Mouse (Mus musculus) adrenal gland, adult 8-10 months (tissue): Measurements from ENCODE around the gene Mb. TPM values are rescaled to one million over a fixed set of nuclear protein-coding genes. Genes with fewer than 3 reads are reported as not detected.

ENCODE experiments used
- DNase-seq: peaks from one replicate; pipeline ENCODE4 v3.0.0; 2022
- total RNA-seq, 4 experiments: library from RNA; stranded (reverse); gene quantifications; 2 replicates each; pipeline ENCODE4 v1.2.4; 2022

The Mb gene
- total RNA-seq, 4 experiments from 2014 or later = 0.96 to 4.0 TPM; not detected in 2

- DNase-seq = no peak
Measured at GRCm38 (mm10) chr15:76976619-76977018, 73.9 kb downstream of the Mb start.

- peak; percentile 61 for DNase-seq
Measured at GRCm38 (mm10) chr15:76973855-76974651, 76.4 kb downstream of the Mb start.

DNA sequence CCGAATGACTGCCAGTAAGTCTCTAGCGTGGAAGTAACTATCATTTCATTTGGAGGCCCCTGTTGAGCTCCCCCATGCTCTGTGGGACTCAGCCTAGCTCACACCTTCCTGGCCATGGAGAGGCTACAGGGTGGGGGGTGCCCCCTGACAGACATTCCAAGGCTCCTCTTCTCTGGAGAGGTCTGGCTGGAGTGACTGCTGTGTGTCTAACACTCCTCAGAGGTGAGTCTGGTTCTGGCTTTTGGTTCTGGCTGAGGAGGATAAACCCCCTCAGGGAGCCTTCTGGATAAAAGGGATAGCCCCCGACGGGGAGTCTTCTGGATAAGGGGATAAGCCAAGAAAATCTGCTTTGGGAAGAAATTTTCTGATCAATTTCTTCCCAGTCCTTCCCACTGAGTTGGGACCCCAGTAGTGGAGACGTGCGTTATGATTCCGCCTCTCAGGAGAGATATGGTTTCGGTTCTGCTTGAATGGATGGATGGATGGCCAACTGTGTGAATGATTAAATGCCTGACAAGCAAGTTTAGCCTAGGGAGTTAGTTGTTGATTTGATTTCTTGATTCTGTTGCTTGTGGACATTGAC is 77.1 kb downstream of the Mb start:
- no peak for DNase-seq

DNA sequence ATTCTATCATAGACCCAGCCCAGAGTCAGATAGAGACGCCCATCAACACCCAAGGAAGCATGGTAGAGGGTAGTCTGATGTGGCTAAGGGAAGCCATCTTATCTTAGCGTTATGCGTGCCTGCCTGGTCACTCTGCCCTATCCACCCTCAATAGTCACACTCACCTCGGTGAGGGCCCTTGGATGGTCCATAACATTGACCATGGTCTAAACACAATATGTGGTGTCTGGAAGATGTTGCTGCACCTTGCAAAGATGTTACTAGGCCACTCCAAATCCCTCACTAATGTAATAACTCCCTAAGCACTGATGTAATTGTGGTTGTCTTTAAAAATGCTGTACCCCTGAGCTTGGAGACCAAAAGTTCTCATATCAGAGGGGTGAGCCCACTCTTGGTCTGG is 77.8 kb downstream of the Mb start:
- no peak for DNase-seq

Other genes with a start within 250 kb of the Mb start
- gene Zfp251, start 179.2 kb downstream of the Mb start, total RNA-seq = 10 to 100 TPM; 19.2 to 35.6 (median 26.9) TPM
- 1 to 10 TPM; 3.4 to 6.4 (median 4.5) TPM for gene Zfp7, start 171.4 kb downstream of the Mb start, total RNA-seq
- gene Gm49527, start 171.3 kb downstream of the Mb start, total RNA-seq = not detected
- 1 to 10 TPM; 2.6 to 6.5 (median 5.5) TPM for gene Zfp647, start 125.2 kb downstream of the Mb start, total RNA-seq
- 10 to 100 TPM; 40.3 to 48.6 (median 47.0) TPM for gene 1110038F14Rik, start 102.2 kb downstream of the Mb start, total RNA-seq
- gene Apol6, start 5.9 kb downstream of the Mb start, total RNA-seq = 10 to 100 TPM; 11.8 to 73.3 (median 21.2) TPM